Mouse (Mus musculus) myocyte (in vitro differentiated cells): ENCODE data around the gene Ampd3.
A peak's percentile ranks its signal among the peaks of the same experiment; 100 is the strongest.

Source experiments
- E2F4 ChIP-seq: IDR thresholded peaks from one replicate; pipeline ENCODE4 v1.6.1; 2011; ENCODE audit warnings: mild to moderate bottlenecking, control low read depth, moderate library complexity; ENCODE audit not compliant: insufficient read depth
- MAX ChIP-seq: IDR thresholded peaks from one replicate; pipeline ENCODE4 v1.6.1; 2011; ENCODE audit warnings: low read depth, mild to moderate bottlenecking, control low read depth
- MYOD1 ChIP-seq, 3 experiments: IDR thresholded peaks; one replicate each; pipeline ENCODE4 v1.6.1; 2011; ENCODE audit warnings: control low read depth in 2 of 3, low read depth in 2 of 3, mild to moderate bottlenecking in 2 of 3, moderate library complexity in 1 of 3; ENCODE audit not compliant: insufficient read length in 2 of 3, control insufficient read depth in 1 of 3
- MYOG ChIP-seq, 3 experiments: IDR thresholded peaks; one replicate each; pipeline ENCODE4 v1.6.1; 2011; ENCODE audit warnings: control low read depth in 2 of 3, low read depth in 2 of 3, mild to moderate bottlenecking in 2 of 3; ENCODE audit not compliant: insufficient read length in 2 of 3, control insufficient read depth in 1 of 3, insufficient read depth in 1 of 3
- POLR2A ChIP-seq: IDR thresholded peaks from one replicate; pipeline ENCODE4 v1.6.1; 2011; ENCODE audit warnings: low read depth, mild to moderate bottlenecking, control low read depth, moderate library complexity; ENCODE audit not compliant: insufficient read length
- POLR2AphosphoS2 ChIP-seq: IDR thresholded peaks from one replicate; pipeline ENCODE4 v1.6.1; 2011; ENCODE audit warnings: low read depth, control low read depth; ENCODE audit not compliant: insufficient read length
- SRF ChIP-seq: IDR thresholded peaks from one replicate; pipeline ENCODE4 v1.6.1; 2011; ENCODE audit warnings: low read depth; ENCODE audit not compliant: control insufficient read depth, insufficient read length
- TCF12 ChIP-seq: IDR thresholded peaks from one replicate; pipeline ENCODE4 v1.6.1; 2011; ENCODE audit warnings: mild to moderate bottlenecking, control low read depth; ENCODE audit not compliant: poor library complexity, insufficient read depth, severe bottlenecking
- TCF3 ChIP-seq: IDR thresholded peaks from one replicate; pipeline ENCODE4 v1.6.1; 2011; ENCODE audit warnings: low read depth, control low read depth; ENCODE audit not compliant: insufficient read length
- USF1 ChIP-seq: IDR thresholded peaks from one replicate; pipeline ENCODE4 v1.6.1; 2011; ENCODE audit warnings: low read depth, mild to moderate bottlenecking, control low read depth, moderate library complexity

GRCm38 (mm10) chr7:110746809-110747208 is 21.2 kb upstream of the Ampd3 start:
- no peak for TF ChIP-seq SRF
- peak in 2 of 3 experiments; percentile 5 to 42 for TF ChIP-seq MYOD1 (IDR thresholded peaks at IDR 0.05; ENCODE audit: control insufficient read depth in 1 of 3, insufficient read length in 2 of 3, low read depth in 2 of 3)
- TF ChIP-seq POLR2A: no peak
- TF ChIP-seq TCF12: no peak
- no peak for TF ChIP-seq MYOG (IDR thresholded peaks at IDR 0.05; ENCODE audit: control insufficient read depth in 1 of 3, insufficient read depth in 1 of 3, insufficient read length in 2 of 3, low read depth in 2 of 3)
- no peak for TF ChIP-seq MAX
- no peak for TF ChIP-seq POLR2AphosphoS2
- TF ChIP-seq TCF3: no peak
- no peak for TF ChIP-seq E2F4
- TF ChIP-seq USF1: no peak
